Mouse (Mus musculus) kidney, adult 2 months (tissue): ENCODE results near the gene Rph3a.

Experiments
- CTCF ChIP-seq: fragments of 200-500 bp; conservative IDR thresholded peaks from 2 replicates; pipeline ENCODE4 v1.5.1; 2011; ENCODE audit warnings: low read depth, mild to moderate bottlenecking, control low read depth, low read length, moderate library complexity, mixed read lengths; ENCODE audit not compliant: insufficient read depth, insufficient read length
- POLR2A ChIP-seq: fragments of 200-500 bp; IDR thresholded peaks from one replicate; pipeline ENCODE4 v1.6.1; 2011; ENCODE audit warnings: low read depth, low read length, control low read depth

GRCm38 (mm10) chr5:121053886-121054285, 44.0 kb upstream of the Rph3a start:
- TF ChIP-seq CTCF: no peak
- no peak for TF ChIP-seq POLR2A
